Mouse (Mus musculus) brain, adult 2 months (tissue): ENCODE results near the gene Kcnj4.

ENCODE experiments used
- DNase-seq: peaks from one replicate; pipeline ENCODE4 v3.0.0; 2011; ENCODE audit warnings: low read depth, low spot score

Kcnj4 gene

DNA sequence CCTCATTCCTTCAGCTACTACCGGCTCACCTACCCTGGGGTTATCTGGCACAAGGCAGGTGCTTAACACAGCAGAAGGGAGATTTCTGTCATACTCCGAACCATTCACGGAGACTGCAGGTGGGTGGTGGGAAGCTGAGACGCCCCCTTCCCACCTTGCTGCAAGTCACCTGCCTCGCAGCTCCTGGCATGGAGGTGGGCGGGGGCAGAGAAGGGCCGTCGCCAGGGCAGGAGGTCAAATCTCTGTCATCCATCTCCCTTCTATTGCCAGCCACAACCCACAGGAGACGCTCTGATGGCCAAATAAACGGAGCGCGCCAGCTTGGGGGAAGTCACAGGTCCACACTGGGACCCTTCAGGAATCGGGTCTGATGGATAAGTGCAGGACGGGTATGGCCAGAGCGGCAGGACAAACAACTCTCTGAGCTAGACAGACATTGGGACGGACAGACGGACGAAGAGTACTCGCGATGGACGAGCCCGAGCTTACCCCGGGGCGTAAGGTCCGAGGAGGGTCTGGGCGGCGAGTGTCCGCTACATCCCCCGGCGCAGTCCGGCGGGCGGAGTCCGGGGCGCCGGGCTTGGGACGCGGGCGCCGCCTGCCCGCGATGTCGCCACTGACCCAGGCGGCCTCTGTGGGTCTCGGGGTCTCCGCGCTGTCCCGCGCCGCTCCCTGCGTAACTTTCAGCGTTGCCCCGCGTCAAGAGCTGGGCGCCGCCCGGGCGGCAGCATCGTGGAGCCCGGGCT, at the start of gene Kcnj4:
Kcnj4 (minus strand) TSS at position 535 of the 746 bp plus-strand sequence.
- no peak for DNase-seq

DNA sequence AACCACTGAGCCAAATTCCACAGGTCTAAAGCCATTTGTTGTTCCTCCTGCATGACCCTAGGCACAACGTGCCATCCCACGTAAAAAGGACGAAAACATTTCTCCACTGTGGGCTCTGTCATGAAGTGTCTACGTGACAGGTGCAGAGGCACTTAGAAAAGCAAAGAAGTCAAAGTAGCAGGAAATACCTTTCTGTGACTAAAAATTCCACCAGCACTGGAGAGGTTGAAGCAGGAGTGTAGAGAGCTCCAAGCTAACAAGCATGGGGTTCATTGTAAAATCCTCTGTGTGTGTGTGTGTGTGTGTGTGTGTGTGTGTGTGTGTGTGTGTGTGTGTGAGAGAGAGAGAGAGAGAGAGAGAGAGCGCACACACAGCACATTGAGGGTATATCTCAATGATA, 47.5 kb upstream of the Kcnj4 start:
- DNase-seq = no peak

DNA sequence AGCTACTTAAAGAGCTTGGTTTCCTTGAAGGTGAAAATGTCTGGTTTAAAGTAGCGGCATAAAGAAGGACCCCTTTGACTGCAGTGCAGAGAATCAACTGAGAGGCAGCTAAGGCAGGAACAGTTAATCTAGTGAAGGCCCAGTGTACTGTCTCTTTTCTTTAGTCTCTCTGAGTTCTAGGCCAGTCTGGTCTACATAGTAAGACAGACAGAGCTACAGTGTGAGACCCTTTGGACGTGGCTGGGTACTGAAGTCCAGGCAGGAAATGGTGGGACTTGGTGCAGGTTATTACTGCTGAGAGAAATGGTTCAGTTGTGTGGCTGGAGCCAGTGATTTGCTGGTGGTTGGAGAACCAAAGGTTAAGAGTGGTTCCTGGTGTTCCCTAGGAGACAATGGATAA, 43.2 kb upstream of the Kcnj4 start:
- no peak for DNase-seq

DNA sequence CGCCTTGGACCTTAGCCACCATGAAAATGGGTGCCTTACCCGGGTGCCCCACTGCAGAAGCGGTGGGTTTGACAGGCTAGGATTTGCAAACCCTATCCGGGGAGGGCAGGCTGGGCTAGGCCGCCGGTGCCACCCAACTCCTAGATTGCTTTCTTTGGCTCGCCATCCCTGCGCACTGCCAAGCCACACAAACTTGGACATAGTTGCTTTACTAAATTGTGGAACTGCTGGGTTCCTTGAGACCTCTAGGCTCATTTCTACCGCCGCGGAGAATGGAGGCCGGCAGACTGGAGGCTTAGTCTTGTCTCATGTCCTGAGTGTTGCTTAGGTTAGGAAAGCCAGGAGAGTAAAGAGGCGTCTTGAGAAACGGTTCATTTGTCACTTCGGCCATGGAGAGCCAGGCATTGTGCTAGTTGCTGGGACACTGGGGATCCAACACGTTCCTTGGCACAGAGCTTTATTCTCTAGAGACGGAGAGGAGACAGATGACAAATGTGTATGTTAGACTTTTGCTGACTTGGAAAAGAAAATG, 42.3 kb upstream of the Kcnj4 start:
- DNase-seq = no peak

DNA sequence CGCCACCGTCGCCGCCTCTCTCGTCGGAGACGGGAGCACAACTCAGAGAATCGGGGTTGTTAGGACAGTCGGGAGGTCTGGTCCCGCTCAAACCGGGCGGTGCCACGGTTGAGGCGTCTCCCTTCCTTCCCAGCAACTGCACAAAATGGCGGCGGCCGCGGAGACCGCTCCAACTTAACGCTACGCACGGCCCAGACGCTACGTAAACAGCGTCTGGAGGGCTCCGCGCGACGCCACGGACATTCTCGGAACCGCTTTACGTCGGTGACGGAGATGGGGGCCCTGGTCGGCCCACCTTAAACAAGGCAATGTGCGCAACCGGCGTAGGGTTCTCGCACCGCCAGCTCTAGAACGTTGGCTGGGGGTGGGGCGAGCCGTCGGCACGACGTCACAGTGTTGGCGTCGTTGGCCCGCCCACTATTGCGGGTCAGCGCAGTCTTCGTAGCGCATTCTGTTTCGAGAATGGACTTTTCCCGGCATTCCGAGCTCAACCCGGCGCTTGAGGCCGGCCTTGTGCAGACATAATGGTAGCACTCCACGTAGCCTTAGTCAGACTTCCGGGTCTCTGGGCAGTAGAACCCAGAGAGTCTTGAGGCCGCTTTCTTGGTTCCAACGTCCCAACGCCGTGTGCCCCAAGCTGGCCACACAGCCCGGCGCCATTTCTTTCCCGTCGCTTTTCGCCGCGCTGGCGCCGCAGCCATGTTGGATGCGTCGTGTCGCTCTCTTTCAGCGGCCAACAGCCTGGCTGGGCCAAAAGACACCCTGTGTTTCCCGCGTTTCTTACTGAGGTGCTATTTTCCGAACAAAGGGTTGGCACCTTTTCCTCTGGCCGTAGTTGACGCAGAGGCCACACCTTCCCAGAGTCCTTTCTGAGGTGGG, 41.6 kb upstream of the Kcnj4 start, which contains the start of gene Ddx17:
Ddx17 (minus strand) TSS at position 332 of the 879 bp plus-strand sequence.
- DNase-seq = peak; percentile 99

DNA sequence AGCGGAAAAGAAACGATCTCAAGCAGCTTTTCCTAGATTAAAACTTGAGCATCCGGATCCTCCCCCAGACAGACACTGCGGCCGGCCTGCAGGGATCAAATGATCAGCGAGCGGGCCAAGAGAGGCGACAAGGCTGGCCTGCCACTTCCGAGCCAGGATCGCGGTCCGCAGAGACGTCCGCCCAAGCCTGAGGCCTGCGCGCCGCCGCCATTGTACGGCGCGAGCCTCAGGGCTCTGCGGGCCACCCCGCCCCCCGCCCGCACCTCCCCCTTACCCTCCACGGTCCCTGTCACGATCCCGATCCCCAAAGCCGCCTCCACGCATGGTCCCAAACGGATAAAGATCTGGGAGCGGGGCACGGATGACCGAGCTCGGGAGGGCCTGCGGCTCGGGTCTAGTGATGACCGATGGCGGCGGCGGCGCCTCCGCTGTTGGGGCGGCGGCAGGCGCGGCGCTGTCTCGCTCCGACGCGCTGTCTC, 40.9 kb upstream of the Kcnj4 start:
- peak; percentile 66 for DNase-seq

DNA sequence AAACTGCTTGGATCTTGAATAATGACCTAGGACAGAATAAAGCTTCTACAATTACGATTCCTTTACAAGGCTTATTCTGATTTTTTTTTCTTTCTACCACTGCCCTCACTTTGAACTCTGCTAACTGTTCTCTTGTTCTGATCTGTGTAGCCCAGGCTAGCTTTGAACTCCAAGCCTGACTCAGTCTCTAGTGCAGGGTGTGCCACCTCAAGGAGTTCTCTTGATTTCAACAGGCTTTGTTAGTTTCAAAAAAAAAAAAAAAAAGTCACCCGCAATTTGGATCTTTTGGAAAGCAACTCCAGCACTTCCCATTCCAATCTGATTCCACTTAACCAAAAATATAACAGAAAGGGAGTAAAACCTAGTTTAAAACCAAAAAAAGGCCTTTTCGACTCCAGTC, 40.5 kb upstream of the Kcnj4 start:
- no peak for DNase-seq

DNA sequence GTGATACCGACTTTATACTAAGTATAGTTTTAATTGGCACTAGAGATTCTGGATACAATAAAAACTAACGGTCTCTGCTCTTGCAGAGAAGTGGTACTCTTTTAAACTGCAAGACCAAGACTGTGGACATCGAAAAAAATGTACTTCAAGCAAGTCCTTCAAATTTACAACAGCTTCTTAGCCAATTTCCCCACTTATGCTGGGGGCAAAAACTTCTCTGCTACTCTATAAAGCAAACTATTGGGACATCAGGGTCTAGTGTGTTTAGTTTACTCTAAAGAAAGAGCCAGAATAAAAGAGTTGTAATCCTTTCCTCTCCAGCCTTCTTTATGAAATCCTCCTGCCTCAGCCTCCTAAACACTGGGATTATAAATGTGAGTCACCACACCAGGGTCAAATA, 38.9 kb upstream of the Kcnj4 start:
- DNase-seq = no peak

DNA sequence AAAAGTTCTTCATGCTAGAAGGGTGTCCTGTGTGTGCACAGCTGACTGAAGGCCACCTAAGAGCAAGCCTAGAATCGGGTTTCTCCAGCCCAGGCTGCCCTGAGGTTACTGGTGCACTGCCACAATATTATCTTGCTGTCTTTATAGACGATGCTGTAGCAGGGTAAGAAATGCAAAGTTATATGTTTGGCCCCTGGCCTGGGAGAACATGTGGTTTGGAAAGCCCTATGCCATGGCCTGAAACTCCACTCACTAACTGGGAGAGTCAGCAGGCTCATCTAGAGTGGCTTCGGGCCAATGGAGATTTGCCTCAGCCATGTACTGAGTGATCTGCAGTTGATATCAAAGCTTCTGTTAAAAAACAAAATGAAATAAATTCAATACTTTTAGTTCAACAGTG, 28.8 kb upstream of the Kcnj4 start:
- no peak for DNase-seq

DNA sequence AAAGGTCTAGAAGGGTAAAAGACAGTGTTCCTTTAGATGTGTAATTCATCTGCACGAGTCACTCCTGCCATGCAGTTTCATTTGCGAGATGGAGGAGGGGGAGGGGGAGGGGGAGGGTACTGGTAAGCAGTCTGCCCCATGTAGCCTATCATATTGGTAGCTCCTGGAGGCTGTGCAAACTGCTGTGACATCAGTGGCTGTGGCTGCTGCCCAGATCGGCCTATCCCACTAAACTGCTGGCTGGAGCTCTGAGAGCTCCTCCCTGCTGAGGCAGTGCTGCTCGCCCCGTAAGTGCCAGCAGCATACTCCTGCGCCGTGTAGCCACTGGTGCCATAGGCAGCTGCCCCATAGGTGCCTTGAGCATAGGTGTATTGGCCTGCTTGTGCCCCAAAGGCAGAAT, 24.9 kb upstream of the Kcnj4 start:
- DNase-seq = no peak

DNA sequence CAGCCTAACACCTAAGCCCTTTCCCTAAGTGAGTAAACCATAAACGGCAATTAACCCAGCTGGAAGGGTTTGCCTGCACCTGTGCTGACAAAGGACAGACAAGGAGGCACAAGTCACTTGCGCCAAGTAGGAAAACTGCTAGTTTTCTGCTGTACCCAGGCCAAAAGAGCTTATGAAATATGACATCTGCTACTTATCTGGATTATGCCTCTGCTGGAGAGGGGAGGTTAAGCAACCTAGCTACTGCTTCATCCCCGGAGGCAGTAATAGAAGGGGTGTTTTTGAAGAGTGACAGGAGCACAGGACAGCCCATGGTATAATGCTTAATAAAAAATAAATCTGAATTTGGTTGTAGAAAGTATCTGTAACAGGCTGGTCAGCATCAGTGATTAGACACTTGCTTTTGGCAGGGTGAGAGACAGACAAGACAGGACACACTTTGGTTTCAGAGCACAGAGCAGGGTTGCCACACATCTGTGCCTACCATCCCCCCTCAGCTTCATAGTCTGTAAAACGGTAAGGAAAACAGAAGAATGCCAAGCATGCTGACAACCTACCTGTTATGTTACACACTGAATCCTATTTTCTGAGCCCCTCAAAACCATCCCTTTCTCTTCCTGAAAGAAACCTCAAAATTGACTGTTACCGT, 23.1 kb upstream of the Kcnj4 start:
- no peak for DNase-seq

DNA sequence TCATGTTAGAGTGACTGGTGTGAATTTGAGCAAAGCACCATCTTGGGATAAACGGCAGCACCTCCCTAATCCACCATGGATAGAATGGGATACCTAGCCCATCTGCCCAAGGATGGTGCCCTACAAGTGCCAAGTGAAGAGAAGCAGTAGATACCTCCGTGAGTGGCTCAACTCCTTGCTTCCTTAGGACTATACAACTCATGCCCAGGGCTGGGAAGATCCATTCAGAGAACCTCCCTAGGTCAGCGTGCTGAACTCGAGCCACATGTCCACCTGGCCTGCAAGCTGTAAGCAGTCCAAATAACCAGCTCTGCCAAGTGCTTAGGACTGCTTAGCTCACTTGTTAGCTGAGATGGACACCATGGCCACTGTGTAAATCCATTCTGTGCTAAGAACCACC, 22.2 kb upstream of the Kcnj4 start:
- peak; percentile 88 for DNase-seq

DNA sequence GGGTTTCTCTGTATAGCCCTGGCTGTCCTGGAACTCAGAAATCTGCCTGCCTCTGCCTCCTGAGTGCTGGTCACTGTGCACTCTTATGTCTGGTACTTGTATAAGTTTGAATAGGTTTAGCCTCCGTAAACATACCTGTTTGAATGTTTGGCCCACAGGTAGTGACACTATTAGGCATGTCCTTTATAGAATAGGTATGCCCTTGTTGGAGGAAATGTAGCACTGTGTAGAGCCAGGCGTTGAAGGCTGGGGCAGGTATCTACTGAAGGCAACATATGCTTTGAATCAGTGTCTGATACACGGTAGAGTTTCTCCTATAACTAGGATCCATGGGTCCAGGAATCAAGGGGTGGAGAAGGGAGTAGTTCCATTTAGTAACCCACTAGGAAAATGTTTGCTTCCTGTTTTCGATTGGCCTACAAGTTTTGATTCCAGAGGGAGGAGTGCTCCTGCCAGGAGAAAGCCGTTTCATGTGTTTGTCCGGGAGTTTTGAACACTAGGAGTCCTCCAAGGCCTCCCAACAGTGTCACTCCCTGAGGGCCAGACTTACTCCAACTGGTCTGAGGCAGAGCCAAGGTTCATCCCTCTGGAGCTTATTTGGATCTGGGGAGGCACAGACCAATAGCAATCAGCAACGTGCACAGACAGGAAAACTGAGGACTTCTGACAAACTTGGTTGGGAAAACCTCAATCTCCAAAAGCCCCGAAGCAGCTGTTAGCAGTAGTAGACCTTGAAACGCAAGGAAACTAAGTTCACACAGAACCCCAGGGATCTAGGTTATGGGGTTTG, 21.1 kb upstream of the Kcnj4 start:
- no peak for DNase-seq

DNA sequence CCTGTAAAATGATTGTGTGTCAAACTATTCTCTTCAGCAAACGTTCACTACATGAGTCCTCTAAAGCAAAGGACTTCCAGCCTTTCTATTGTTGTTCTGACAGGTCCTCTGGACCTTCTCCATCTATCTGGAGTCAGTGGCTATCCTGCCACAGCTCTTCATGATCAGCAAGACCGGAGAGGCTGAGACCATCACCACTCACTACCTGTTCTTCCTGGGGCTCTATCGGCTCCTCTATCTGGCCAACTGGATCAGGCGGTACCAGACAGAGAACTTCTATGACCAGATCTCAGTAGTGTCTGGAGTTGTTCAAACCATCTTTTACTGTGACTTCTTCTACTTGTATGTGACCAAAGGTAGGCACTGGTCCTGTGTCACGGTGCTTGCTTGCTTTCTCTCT, 20.5 kb upstream of the Kcnj4 start:
- DNase-seq = no peak

DNA sequence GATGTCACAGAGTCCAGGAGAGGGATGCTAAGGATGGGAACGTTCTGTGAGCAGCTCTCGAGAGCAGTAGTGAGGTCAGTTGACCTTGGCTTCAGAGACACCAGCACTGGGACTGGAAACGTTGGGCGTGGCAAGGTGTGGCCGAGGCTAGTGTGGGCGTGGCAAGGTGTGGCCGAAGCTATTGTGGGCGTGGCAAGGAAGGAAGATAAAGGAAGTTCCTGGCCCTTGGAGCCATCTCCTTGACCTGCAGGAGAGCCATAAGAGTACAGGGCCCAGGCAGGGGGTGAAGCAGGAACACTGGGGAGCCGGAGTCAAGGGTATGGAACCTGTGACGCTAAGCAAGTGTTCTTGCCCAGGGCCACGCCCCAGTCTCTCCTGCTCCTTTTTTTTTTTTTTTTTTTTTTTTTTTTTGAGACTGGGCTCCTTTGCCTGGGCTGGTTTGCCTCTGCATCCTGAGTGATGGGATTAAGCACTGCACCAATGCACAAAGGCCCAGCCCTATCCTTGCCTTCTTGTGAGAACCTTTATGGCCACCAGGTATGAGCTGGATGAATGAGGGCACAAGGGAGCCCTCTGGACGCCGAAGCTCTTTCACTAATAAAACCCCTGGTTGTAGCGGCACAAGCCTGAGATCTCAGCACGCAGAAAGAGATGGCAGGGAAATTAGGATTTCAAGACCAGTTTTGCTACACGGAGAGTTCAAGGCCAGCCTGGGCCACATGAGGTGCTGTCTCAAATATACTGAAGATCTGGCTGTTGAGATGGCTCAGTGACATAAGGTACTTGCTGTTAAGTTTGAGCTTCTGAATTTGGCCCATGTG, 14.6 kb upstream of the Kcnj4 start:
- DNase-seq = no peak

DNA sequence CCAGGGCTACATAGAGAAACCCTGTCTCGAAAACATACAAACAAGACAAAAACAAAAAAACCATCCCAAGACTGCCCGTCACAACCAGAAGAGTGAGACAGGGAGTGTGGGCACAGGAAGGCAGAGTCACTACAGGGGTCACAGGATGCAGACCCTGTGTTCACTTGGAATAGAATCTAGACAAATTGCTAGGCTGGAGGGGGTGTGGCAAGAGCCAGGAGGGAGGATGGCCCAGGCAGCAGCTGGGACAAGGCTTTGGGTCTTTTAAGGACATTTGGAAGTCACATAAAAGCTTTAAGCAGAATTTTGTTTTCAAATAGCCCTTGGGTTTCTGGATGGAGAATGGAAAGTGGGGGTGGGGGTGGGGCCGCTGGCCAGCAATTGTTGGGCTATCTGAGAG, 13.5 kb upstream of the Kcnj4 start:
- no peak for DNase-seq

DNA sequence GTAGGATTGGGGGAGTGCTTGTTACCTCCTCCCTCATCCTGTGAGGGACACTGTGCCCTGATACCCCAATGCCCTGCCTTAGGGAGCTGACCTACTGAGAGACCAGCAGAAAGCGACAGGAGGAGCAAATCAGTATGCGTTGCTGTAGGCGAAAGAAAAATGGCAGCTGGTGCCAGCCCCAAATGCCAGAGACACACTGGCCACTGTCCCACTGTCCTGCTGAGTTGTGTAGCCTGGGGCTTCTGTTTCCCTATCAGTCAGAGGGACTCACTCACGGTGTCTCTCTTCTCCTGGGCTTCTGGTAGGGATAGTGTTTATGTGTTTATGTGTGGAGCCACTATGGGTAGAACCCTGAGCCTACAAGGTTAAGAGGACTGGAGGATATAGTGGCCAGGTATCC, 12.7 kb upstream of the Kcnj4 start:
- DNase-seq = no peak

DNA sequence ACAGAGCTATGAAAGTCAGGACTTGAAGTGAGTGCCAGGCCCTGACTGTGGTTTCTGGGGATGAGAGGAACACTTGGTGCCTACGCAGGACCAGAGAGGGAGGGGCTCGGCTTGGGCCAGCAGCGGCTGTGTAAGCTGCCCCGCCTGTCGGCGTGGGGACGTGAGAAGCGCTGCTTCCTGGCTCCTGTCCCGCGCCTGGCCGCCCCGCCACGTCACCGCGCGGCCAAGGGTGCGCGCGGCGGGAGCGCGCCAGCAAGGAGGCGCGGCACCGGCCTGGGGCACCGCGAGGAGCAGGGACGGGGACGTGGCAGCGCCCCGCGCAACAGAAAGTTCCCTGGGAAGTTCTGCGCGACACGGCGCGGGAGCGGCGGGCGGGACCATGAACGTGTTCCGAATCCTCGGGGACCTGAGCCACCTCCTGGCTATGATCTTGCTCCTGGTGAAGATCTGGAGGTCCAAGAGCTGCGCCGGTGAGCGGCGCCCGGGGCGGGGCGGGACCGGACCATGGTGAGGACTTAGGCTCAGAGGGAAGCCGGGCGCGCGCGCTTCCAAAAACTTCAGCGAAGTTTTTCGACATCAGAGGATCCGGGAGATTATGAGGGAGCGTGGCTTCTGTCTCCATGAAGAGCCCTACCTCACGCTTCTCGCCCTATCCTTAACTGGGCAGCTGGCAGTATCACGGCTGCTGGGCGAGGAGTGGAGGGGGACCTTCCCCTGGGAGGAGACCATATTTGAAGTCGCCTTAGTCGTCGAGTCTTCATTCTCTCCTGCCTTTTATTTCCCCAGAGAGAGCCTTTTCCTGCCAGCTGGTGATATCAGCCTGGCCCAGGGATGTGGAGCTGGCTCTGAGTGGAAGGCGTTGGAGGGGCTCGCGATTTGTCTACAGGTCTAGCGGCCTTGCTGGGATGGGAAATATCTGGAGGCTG, 11.4 kb upstream of the Kcnj4 start, which contains the start of gene Kdelr3:
Kdelr3 (plus strand) TSS at position 241 of the 926 bp plus-strand sequence.
- peak; percentile 60 for DNase-seq

DNA sequence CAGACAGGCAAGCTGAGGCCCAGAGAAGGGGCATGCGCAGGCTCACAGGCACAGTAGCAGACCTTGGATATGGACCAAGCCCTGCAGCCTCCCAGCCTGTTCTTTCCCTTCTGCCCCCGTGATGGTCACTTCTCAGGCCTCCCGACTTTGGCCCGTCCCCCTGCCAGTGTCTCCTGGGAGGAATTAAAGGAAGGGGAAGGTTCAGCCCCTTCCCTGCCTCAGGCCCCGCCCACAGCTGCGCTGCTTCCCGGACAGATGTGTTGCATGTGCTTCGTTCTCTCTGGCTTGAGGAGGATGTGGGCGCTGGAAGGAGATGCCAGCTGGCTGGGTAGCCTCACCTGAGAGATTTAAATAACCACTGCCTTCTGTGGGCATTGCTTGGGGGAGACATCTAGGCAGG, 8.9 kb upstream of the Kcnj4 start:
- DNase-seq = no peak
